Mouse (Mus musculus) adrenal gland, postnatal 10 days (tissue): Measurements from ENCODE around the gene Surf1. TPM values are rescaled to one million over a fixed set of nuclear protein-coding genes. Genes with fewer than 3 reads are reported as not detected.

Experiments
- DNase-seq: peaks from one replicate; pipeline ENCODE4 v3.0.0; 2021; ENCODE audit warnings: mixed read lengths
- total RNA-seq, 2 experiments: library from RNA; stranded (reverse); gene quantifications; 2 replicates each; pipeline ENCODE4 v1.2.3; 2021

The Surf1 gene
- total RNA-seq, 2 experiments from 2014 or later, result 78.4 to 81.5 TPM

GRCm38 (mm10) chr2:26927745-26928476 is 11.6 kb upstream of the Surf1 start:
- DNase-seq, result no peak

- peak; percentile 79 for DNase-seq
Observed at GRCm38 (mm10) chr2:26921784-26922183, 5.5 kb upstream of the Surf1 start.

GRCm38 (mm10) chr2:26920190-26920855 is 4.0 kb upstream of the Surf1 start:
- DNase-seq, result no peak

GRCm38 (mm10) chr2:26919684-26920083 is 3.4 kb upstream of the Surf1 start:
- DNase-seq, result no peak

GRCm38 (mm10) chr2:26916738-26917137 is 408 bp upstream of the Surf1 start:
- no peak for DNase-seq

GRCm38 (mm10) chr2:26914148-26914941 is 2.0 kb downstream of the Surf1 start:
- DNase-seq, result no peak

- no peak for DNase-seq
Observed at GRCm38 (mm10) chr2:26913416-26914147, 2.7 kb downstream of the Surf1 start.

GRCm38 (mm10) chr2:26912253-26912770 is 4.0 kb downstream of the Surf1 start:
- DNase-seq, result no peak

- DNase-seq, result peak; percentile 68
Observed at GRCm38 (mm10) chr2:26910994-26911765, 5.2 kb downstream of the Surf1 start.

GRCm38 (mm10) chr2:26910124-26910993 is 6.0 kb downstream of the Surf1 start, which contains the start of the genes Med22 and Rpl7a:
TSS of gene Med22 (minus strand) at chr2:26910677.
TSS of gene Rpl7a (plus strand) at chr2:26910764.
- DNase-seq, result peak; percentile 100

GRCm38 (mm10) chr2:26909387-26909784 is 6.9 kb downstream of the Surf1 start:
- DNase-seq, result no peak

- no peak for DNase-seq
Observed at GRCm38 (mm10) chr2:26908710-26909386, 7.5 kb downstream of the Surf1 start.

GRCm38 (mm10) chr2:26907109-26907508 is 9.2 kb downstream of the Surf1 start:
- DNase-seq, result peak; percentile 73

GRCm38 (mm10) chr2:26906431-26906830 is 9.9 kb downstream of the Surf1 start:
- no peak for DNase-seq

- no peak for DNase-seq
Observed at GRCm38 (mm10) chr2:26905936-26906335, 10.4 kb downstream of the Surf1 start.

- DNase-seq, result no peak
Observed at GRCm38 (mm10) chr2:26903311-26903710, 13.0 kb downstream of the Surf1 start.

- DNase-seq, result peak; percentile 95
Observed at GRCm38 (mm10) chr2:26902467-26903220, 13.7 kb downstream of the Surf1 start, which contains the start of gene Surf6. TSS of gene Surf6 (minus strand) at chr2:26902879.

GRCm38 (mm10) chr2:26901834-26902400 is 14.4 kb downstream of the Surf1 start:
- no peak for DNase-seq
